Mouse (Mus musculus) urinary bladder, postnatal 25 days (tissue): ENCODE data around the gene Olfr1118.
"Not testable (repeated sequence)": the region's sequence is repeated elsewhere in the genome, so short reads cannot be mapped to it uniquely, and the experiment has no call there.

ENCODE experiments used
- DNase-seq: peaks from one replicate; pipeline ENCODE4 v3.0.0; 2022; ENCODE audit warnings: low spot score

Gene Olfr1118

GRCm38 (mm10) chr2:87307281-87307680 is at the start of gene Olfr1118:
Gene Olfr1118, plus strand, starts transcription at chr2:87307581.
- DNase-seq: no peak

- DNase-seq: no peak
These were observed 40.1 kb upstream of the Olfr1118 start, which contains the start of gene Olfr1116 for GRCm38 (mm10) chr2:87267234-87267633. Gene Olfr1116, plus strand, starts transcription at chr2:87267534.

DNA sequence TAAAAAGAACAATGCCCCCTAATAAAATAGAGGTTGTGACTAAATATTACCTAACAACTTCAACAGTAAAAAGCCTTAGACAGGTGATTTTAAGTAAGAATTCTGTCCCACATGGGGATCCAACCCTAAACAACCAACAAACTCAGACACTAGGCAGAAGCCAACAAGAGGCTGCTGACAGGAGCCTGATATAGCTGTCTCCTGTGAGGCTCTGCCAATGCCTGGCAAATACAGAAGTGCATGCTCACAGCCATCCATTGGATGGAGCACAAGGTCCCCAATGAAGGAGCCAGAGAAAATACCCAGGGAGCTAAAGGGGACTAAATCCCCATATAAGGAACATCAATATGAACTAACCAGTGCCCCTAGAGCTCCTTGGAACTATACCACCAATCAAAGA is 13.4 kb upstream of the Olfr1118 start:
- not testable (repeated sequence) for DNase-seq

- DNase-seq: no peak
These were observed 47.1 kb downstream of the Olfr1118 start, which contains the start of gene Olfr1120 for GRCm38 (mm10) chr2:87354515-87354914. Gene Olfr1120, plus strand, starts transcription at chr2:87354815.

- DNase-seq: not testable (repeated sequence)
These were observed 52.7 kb downstream of the Olfr1118 start for GRCm38 (mm10) chr2:87360121-87360520.
